Mouse (Mus musculus) thymus, adult 2 months (tissue): Measurements from ENCODE around the gene Trpc7. TPM values are rescaled to one million over a fixed set of nuclear protein-coding genes. Genes with fewer than 3 reads are reported as not detected.

ENCODE experiments used
- DNase-seq: peaks from one replicate; pipeline ENCODE4 v3.0.0; 2021
- H3K27ac ChIP-seq: fragments of 200-500 bp; 2 replicates; pipeline ENCODE4 v1.5.1; 2012; ENCODE audit warnings: low read length, control low read depth; ENCODE audit not compliant: control insufficient read depth, insufficient read depth
- H3K27me3 ChIP-seq: fragments of 200-500 bp; 2 replicates; pipeline ENCODE4 v1.6.1; 2012; ENCODE audit warnings: mild to moderate bottlenecking, low read length, moderate library complexity, mixed read lengths; ENCODE audit not compliant: control insufficient read depth, insufficient read depth
- H3K36me3 ChIP-seq: fragments of 200-500 bp; 2 replicates; pipeline ENCODE4 v1.6.1; 2012; ENCODE audit warnings: mild to moderate bottlenecking, low read length, moderate library complexity; ENCODE audit not compliant: control insufficient read depth, insufficient read depth
- H3K4me1 ChIP-seq: fragments of 200-500 bp; replicated peaks from 2 replicates; pipeline ENCODE4 v1.6.1; 2012; ENCODE audit warnings: low read length; ENCODE audit not compliant: control insufficient read depth, insufficient read depth
- H3K4me3 ChIP-seq: fragments of 200-500 bp; 2 replicates; pipeline ENCODE4 v1.5.1; 2012; ENCODE audit warnings: mild to moderate bottlenecking, low read length, control low read depth, moderate library complexity; ENCODE audit not compliant: control insufficient read depth, insufficient read depth
- CTCF ChIP-seq: fragments of 200-500 bp; IDR thresholded peaks from 2 replicates; pipeline ENCODE4 v1.5.1; 2012; ENCODE audit warnings: mild to moderate bottlenecking, control low read depth, low read length, moderate library complexity, borderline replicate concordance; ENCODE audit not compliant: control insufficient read depth, poor library complexity, insufficient read depth; ENCODE audit errors: extremely low read depth
- POLR2A ChIP-seq: fragments of 200-500 bp; IDR thresholded peaks from 2 replicates; pipeline ENCODE4 v1.6.1; 2012; ENCODE audit warnings: mild to moderate bottlenecking, low read length, control low read depth, moderate library complexity; ENCODE audit not compliant: control insufficient read depth, poor library complexity, insufficient read depth; ENCODE audit errors: extremely low read depth
- WGBS: fragments of 180-500 bp; shearing (Covaris S2); methylation state at CpG from one replicate; pipeline ENCODE4 v1.1.7; 2018; 5-methylcytosine and 5-hydroxymethylcytosine counted together
- polyA plus RNA-seq: library from polyadenylated mRNA; depleted of rRNA; stranded (reverse); fragments of >200 nt; gene quantifications from 2 replicates; pipeline ENCODE4 v1.2.3, GENCODE M21; 2012

Trpc7 gene
- polyA plus RNA-seq, 1 experiment: 0.05 TPM

- no peak overlapping the region for H3K4me3 ChIP-seq
- WGBS: 82% methylated on average over 4 of the region's 4 CpGs
- H3K27me3 ChIP-seq: no peaks in the 10 kb centered on the region
- no peak for TF ChIP-seq CTCF
- TF ChIP-seq POLR2A: no peak
- peaks cover 13% of the 10 kb centered on the region for H3K4me1 ChIP-seq
- H3K27ac ChIP-seq: no peak overlapping the region
- no peak for DNase-seq
- no peaks in the 10 kb centered on the region for H3K36me3 ChIP-seq
Observed at GRCm38 (mm10) chr13:56769431-56769830, 126.4 kb downstream of the Trpc7 start.

GRCm38 (mm10) chr13:56766211-56766610 is 129.6 kb downstream of the Trpc7 start:
- TF ChIP-seq POLR2A: no peak
- TF ChIP-seq CTCF: no peak
- Histone ChIP-seq H3K27me3 (no peaks in the 10 kb centered on the region), H3K27ac (no peak overlapping the region), H3K36me3 (no peaks in the 10 kb centered on the region), H3K4me3 (no peak overlapping the region), H3K4me1 (peaks cover 13% of the 10 kb centered on the region)
- 84% methylated on average over 5 of the region's 5 CpGs for WGBS
- DNase-seq: no peak

GRCm38 (mm10) chr13:56765284-56766032 is 130.3 kb downstream of the Trpc7 start:
- peak overlapping the region; percentile 32 for H3K4me3 ChIP-seq
- H3K4me1 ChIP-seq: peaks cover 13% of the 10 kb centered on the region
- WGBS: 22% methylated on average over 25 of the region's 25 CpGs
- no peaks in the 10 kb centered on the region for H3K36me3 ChIP-seq
- no peak overlapping the region for H3K27ac ChIP-seq
- TF ChIP-seq POLR2A (no peak), CTCF (no peak)
- H3K27me3 ChIP-seq: no peaks in the 10 kb centered on the region
- DNase-seq: peak; percentile 33

- H3K27me3 ChIP-seq: no peaks in the 10 kb centered on the region
- H3K36me3 ChIP-seq: no peaks in the 10 kb centered on the region
- DNase-seq: no peak
- no peak overlapping the region for H3K27ac ChIP-seq
- H3K4me1 ChIP-seq: peaks cover 13% of the 10 kb centered on the region
- WGBS: 38% methylated on average over 13 of the region's 13 CpGs
- H3K4me3 ChIP-seq: no peak overlapping the region
- TF ChIP-seq CTCF (no peak), POLR2A (no peak)
Observed at GRCm38 (mm10) chr13:56762446-56763229, 133.2 kb downstream of the Trpc7 start.

GRCm38 (mm10) chr13:56758492-56758891 is 137.3 kb downstream of the Trpc7 start:
- WGBS: 24% methylated on average over 6 of the region's 6 CpGs
- H3K27ac ChIP-seq: no peak overlapping the region
- DNase-seq: peak; percentile 85
- no peak overlapping the region for H3K4me3 ChIP-seq
- H3K27me3 ChIP-seq: peaks cover 6% of the 10 kb centered on the region
- TF ChIP-seq CTCF: peak; percentile 88
- no peak for TF ChIP-seq POLR2A
- no peaks in the 10 kb centered on the region for H3K36me3 ChIP-seq
- peaks cover 4% of the 10 kb centered on the region for H3K4me1 ChIP-seq

GRCm38 (mm10) chr13:56757201-56757600 is 138.6 kb downstream of the Trpc7 start:
- Histone ChIP-seq H3K4me3 (no peak overlapping the region), H3K27me3 (peaks cover 18% of the 10 kb centered on the region), H3K4me1 (peaks cover 15% of the 10 kb centered on the region), H3K36me3 (no peaks in the 10 kb centered on the region), H3K27ac (no peak overlapping the region)
- 77% methylated on average over 12 of the region's 12 CpGs for WGBS
- TF ChIP-seq CTCF (no peak), POLR2A (no peak)
- DNase-seq: no peak
